Mouse (Mus musculus): ENCODE results near the gene 4930539E08Rik.

- TF ChIP-seq EP300 (IDR thresholded peaks at IDR 0.05) = no peak
- TF ChIP-seq CTCF (IDR thresholded peaks at IDR 0.05) = no peak
These were observed 25.8 kb upstream of the 4930539E08Rik start for GRCm38 (mm10) chr17:28940776-28941555.
